Mouse (Mus musculus) cerebellum, adult 2 months (tissue): ENCODE measurements around the gene Cacng1.

Experiments
- CTCF ChIP-seq: fragments of 200-500 bp; IDR thresholded peaks from 2 replicates; pipeline ENCODE4 v1.5.1; 2011; ENCODE audit warnings: low read depth, mild to moderate bottlenecking, control low read depth, low read length, moderate library complexity, borderline replicate concordance; ENCODE audit not compliant: insufficient read depth
- POLR2A ChIP-seq: fragments of 200-500 bp; IDR thresholded peaks from 2 replicates; pipeline ENCODE4 v1.6.1; 2011; ENCODE audit warnings: low read length, control low read depth, borderline replicate concordance; ENCODE audit not compliant: insufficient read depth

GRCm38 (mm10) chr11:107691569-107691968 lies 24.8 kb downstream of the Cacng1 start:
- TF ChIP-seq POLR2A (no peak), CTCF (no peak)
